Mouse (Mus musculus): Measurements from ENCODE around the gene Cib1.

DNA sequence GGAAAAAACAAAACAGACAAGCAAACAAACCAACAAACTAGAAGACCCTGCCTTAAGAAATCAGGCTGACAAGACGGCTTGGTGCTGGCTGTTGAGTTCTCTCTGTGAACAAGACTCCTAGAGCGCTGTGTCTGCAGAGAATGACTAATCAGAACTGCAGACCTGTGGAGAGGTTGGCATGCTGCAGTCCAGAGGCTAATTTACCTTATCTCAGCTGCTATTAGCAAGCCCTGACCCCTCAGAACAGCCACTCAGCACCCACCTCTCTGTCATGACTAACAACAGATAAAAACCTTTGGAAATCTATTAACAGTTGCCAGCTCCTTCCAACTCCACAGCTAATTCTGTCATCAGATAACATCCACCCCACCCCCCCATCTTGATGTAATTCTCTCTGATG is 51.5 kb downstream of the Cib1 start:
- TF ChIP-seq POLR2A (IDR thresholded peaks at IDR 0.05; ENCODE audit: control insufficient read depth in 1 of 2, insufficient read depth in 1 of 2, low read depth in 1 of 2, low read length in 2 of 2, poor library complexity in 1 of 2) = no peak
- TF ChIP-seq GABPA (IDR thresholded peaks at IDR 0.05; ENCODE audit: low read depth, low read length) = no peak
- TF ChIP-seq CTCF (IDR thresholded peaks at IDR 0.05 in 2 of 3, conservative IDR thresholded peaks at IDR 0.05 in 1 of 3; ENCODE audit: control insufficient read depth in 1 of 3, insufficient read depth in 1 of 3, low read depth in 2 of 3, low read length in 3 of 3, poor library complexity in 1 of 3, severe bottlenecking in 1 of 3) = no peak
- TF ChIP-seq POLR2AphosphoS5 (IDR thresholded peaks at IDR 0.05; ENCODE audit: borderline replicate concordance, low read depth, low read length) = no peak
- TF ChIP-seq SMC3 (IDR thresholded peaks at IDR 0.05; ENCODE audit: low read depth, low read length) = no peak
- TF ChIP-seq ZMIZ1 (IDR thresholded peaks at IDR 0.05; ENCODE audit: low read depth, low read length) = no peak
